Mouse (Mus musculus): ENCODE measurements around the gene 1700020D05Rik.

DNA sequence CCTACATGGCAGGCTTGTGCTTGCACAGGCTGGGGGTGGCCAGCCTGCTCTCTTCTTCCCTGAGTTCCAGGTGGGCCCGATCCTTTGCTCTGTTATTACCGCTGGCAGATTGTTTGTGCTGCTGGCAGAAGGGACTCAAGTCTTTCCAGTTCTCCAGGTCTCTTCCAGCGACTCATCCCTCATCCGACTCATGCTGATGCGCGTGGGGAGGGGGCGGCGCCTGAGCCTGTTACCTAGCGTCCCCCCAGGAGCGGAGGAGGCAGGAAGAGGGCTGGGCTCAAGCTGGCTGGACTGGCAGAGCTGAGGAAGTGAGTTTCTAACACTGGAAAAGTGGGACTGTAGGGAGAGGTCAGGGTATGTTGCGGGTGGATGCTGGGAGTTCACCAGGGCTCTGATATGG is 40.4 kb upstream of the 1700020D05Rik start:
- TF ChIP-seq EP300 (optimal IDR thresholded peaks at IDR 0.05) (no peak), CTCF (IDR thresholded peaks at IDR 0.05; ENCODE audit: low read depth) (no peak)
